Mouse (Mus musculus) heart, postnatal 0 days (tissue): ENCODE measurements around the gene Gabrr2.

Source experiments
- CTCF ChIP-seq: IDR thresholded peaks from 2 replicates; pipeline ENCODE4 v1.5.1; 2016; ENCODE audit warnings: antibody characterized with exemption, control low read depth, low read depth
- EP300 ChIP-seq: IDR thresholded peaks from 2 replicates; pipeline ENCODE4 v1.6.1; 2016; ENCODE audit warnings: antibody characterized with exemption, low read depth

DNA sequence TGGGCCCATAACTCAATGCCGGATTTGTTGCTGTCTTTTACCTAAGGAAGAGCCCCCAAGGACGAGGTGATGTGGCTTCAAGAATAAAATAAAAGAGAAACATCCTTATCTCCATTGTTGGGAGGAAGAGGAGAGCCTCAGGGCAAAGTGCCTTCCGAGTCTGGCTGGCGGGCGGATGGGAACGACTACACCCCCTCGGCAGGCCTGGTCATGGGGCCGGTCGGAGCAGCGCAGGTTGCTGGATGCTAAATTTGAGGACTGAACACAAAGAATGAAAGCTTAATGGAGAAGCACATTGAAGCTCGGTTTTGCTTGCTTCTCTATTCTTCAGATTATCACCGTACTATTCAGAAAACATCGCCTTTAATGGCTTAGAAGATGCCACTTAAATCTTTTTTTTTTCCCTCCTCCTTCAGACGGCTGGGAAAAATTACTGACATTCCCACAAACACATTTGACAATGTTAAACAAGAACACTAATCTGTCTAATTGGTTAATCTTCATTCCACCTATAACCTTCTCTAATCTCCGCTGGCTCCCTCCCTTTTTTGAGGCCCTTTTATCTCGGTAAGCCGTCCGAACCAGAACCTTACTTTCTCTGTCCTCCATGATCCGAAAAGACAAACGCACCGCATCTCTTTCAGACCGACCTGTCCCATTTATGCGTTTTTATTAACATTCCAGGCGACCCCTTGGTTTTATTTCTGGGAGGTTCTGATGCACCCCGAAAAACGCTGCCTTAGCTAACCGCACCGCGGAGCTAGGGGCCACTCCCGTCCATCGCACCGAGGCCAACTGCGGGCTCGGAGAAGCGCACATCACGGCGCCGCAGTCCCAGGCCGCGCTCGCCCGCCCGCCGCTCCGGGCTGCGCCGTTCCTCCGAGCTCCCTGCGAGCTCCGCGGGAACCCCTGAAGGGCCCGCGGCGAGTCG is 32.3 kb upstream of the Gabrr2 start:
- TF ChIP-seq EP300 (no peak), CTCF (no peak)
